Mouse (Mus musculus) embryo, embryonic 10.5 days (tissue): Measurements from ENCODE around the gene Ppp2r5d.
A peak's percentile ranks its signal among the peaks of the same experiment; 100 is the strongest.

Source experiments
- DNase-seq: peaks from one replicate; pipeline ENCODE4 v3.0.0-alpha.2; 2015; ENCODE audit warnings: low spot score

Ppp2r5d gene

DNA sequence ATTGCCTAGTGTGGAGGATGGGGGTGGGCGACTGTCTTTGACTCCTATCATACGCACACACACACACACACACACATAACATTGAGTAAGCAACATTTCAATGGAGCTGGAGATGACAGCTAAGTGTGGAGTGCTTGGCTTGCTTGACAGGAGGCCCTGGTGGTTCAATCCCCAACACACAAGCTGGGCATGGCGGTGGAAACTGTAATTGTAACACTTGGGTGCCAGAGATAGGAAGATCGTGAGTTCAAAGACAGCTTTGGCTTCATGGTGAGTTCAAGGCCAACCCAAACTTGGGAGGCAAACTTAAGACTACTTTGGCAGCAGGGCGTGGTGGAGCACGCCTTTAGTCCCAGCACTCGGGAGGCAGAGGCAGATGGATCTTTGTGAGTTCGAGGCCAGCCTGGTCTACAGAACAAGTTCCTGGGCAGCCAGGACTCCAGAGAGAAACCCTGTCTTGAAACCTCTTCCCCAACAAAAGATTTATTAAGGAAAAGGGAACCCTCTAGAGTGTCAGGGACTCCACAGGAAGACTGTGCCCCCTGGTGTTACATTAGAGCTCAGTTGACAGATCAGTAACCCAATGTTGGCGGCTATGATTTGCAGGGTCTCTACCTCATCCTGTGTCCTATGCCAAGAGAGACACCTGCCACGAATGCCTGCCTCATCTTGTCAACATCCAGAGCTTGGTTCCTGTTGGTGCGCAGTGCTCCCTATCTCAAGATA lies 10.0 kb upstream of the Ppp2r5d start:
- no peak for DNase-seq

DNA sequence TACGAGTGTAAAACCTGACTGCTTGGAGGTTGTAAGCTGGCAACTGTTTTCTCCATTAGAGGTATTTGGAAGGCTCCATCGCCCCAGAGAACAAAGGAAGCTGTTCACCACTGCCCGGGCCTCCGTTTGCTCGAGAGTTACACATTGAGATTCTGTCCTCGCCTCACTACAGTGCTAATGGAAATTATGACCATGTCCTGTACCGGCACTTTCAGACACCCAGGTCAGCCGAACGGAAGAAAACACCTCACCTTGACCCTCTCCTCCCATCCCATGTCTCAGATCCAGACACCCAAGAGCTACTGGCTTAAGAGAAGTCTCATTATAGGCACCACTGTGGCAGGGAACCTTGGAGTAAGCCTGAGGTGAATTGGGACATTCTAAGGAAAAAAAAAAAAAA lies 8.9 kb upstream of the Ppp2r5d start:
- DNase-seq: no peak

DNA sequence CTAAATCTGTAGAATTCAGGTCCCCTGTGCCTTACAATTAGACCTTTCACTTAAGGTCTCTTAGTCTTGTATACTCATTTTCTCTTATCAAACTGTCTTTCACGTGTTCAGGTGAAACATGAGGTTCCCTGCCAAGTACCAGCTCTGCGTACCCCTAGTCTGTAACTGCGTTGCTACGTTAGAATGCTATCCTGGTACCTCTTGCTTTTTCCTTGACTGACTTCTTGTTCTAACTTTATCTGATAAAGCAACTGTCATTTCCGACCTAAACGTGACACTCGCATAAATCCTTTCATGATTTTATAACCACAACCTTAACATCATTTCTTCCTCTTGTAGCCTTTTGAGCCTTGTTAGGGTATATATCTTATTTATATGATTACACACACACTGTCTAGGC lies 7.5 kb upstream of the Ppp2r5d start:
- DNase-seq: no peak

DNA sequence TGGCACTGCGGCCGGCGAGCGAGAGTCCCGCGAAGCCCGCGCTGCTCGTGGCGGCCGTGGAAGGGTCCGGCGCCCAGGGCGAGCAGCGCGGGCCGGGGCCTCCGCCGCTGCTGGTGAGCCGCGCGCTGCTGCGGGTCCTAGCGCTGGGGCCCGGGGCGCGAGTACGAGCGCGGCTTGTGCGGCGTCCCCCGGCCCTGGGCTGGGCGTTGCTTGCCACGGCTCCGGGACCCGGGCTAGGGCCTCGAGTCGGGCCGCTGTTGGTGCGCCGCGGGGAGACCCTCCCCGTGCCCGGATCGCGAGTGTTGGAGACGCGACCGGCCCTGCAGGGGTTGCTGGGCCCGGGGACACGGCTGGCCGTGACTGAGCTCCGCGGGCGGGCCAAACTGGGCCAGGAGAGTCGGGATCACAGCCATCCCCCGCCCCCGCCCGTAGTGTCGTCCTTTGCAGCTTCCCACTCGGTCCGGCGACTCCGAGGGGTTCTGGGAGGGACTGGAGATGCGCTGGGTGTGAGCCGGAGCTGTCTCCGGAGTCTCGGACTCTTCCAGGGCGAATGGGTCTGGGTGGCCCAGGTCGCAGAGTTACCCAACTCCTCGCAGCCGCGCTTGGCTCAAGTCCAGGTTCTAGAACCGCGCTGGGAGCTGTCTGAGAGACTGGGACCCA lies 6.8 kb upstream of the Ppp2r5d start:
- no peak for DNase-seq

DNA sequence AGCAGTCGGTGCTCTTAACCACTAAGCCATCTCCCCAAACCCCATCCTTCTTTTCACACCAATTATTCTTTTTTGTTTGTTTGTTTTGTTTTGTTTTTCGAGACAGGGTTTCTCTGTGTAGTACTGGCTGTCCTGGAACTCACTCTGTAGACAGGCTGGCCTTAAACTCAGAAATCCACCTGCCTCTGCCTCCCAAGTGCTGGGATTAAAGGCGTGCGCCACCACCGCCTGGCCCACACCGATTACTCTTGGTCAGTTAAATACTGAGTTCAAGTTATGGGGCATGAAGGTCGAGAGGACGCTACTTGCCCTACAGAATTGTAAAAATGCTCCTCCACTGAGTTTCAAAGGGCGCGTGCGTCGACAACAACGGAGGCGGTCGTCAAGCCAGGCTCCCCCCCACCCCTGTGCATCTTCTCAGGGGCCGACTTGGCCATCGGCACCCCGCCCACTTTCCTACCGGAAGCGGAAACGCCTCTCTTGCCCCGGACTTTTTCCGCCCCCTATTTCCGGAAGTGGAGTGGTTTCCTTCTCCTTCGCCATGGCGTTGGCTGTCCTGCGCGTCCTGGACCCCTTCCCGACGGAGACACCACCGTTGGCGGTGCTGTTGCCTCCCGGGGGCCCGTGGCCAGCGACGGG lies 6.2 kb upstream of the Ppp2r5d start, which contains the start of gene Pex6:
Gene Pex6 (plus strand): TSS at position 505 of the 639 bp plus-strand sequence.
- peak; percentile 97 for DNase-seq

DNA sequence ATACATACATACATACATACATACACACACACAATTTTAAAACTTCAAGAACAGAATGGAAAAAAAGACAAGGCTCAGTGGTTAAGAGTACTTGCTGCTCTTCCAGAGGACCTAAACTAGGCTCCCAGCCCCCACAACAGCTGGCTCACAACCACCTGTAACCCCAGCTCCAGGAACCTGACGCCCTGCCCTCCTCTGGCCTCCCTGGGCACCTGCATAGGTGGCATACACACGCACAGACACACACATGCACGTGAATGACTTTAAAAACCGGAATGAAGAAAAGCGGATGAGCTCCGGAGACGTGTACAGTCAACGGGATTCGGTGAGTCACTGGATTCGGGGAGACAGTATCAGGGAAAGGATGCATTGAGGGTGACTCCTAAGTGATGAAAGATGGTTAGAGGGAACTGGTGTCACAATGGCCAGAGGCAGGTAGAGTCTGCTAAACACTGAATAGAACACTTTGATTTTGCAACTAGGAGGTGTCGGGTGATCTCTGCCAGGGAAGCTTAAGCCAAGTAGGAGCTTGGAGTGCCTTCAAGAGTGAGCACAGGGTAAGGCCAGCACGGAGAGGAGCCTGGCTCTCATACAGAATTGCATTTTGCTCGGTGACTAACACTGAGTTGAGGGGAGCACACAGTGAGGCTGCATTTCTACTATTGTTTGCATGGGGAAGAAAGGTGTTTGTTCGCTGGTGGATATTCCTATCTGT lies 1.6 kb upstream of the Ppp2r5d start:
- no peak for DNase-seq

DNA sequence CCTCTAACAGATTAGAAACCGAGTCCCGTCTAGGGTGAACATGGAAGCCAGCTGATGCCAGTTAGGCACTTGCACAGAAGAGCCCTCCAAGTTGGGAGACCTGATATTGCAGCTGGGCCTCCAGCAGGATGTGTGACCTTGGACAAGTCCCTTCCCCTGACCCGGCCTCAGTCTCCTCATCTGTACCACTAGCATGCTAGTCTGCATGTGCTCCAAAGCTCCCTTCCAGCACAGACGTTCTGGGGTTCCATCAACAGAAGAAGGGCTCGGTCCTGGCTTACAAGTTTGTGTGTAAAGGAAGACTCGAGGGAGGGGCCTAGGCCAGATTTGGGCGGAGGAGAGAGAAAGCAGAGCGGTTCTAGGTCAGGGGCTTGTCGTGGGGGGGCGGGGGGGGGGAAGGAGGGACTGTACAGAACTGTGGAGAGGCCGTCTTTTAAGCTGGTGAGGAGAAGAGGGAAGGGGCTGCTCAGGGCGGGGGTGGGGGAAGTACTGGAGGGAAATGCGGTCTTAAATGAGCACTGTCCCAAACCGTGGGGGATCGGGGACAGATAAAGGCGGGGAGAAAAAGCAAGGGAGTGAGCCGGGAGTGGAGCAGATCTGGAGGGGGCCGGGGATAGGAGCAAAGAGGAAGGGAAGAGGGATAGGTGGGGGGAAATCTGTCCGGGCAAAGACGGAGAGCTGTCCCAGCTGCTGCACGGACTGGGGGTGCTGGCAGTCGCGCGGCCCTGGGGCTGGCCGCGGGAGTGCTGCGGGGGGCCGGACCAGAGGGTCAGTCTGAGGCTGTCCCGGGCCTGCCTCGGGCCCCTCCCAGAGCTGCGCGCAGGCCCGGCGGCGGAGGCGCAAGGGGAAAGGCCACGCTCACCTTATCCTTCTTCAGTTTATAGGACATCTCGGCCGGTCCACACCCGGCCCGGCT lies 682 bp downstream of the Ppp2r5d start:
- no peak for DNase-seq

DNA sequence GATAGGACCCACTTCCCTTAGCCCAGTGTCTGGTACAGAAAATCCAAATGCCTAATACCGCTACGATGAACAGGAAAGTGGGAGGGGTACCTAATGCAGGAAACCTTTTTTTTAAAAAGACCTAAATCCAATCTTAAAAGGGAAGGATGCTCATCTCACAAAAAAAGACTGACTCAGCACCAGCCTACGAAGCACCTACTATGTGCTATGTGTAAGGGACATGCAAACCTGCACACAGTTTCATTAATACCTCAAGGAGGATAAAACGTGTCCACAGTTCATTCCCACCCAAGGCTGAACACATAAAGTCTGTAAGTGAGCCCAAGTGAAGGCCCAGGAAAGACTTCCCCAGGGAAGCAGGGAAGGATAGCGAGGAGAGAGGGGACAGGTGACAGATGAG lies 2.4 kb downstream of the Ppp2r5d start:
- no peak for DNase-seq

DNA sequence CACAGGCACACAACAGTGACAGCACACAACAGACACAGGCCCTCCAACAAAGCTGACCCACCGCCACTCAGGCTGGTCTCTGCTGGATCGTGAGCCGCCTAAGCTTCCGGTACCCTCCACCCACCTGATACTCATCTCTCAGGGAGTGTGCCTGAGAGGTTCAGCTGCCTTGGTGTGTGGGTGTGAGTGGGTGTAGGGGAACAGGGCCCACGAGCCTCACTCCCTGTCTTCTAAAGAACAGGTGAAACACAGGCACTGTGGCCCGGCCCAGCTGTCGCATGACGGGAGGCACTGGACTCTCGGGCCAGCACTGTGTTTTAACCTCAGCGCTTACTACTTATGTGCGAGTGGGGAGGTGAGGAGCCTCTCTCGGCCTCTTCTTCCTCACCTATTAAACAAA lies 2.8 kb downstream of the Ppp2r5d start:
- DNase-seq: no peak

DNA sequence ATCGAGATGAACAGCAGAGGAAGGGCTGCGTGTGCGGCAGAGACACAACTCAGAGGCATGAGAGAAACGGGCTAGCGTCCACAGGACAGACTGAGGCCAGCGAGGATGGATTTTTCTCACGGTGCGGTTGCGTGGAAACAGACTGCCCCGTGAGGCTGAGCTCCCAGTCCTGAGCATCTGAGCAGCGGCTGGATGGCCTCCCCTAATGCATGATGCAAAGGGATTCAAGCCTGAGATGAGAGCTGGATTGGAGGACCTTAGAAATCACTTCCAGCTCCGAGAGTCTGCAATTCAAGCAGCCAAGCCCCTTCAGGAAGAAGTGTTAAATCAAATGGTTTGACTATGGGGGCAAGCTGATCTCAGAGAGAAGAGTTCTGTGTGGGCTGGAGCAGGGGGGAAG lies 3.4 kb downstream of the Ppp2r5d start:
- no peak for DNase-seq

DNA sequence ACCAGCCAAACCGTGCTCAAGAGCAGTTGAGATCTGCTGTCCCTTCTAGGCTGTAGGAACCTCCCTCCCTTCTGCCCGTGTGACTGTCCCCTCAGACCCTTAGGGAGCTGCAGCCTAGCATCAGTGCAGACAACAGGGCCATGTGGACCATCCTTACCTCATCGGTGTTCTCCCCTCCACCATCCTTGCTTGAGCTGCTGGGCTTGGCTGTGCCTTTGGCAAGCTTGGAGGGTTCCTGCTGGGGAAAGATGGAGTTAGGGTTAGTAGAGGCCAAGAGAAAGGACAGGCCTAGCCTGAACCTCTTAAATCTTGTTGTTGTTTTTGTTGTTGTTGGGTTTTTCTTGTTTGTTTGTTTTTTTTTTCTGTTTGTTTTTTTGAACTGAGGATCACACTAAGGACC lies 5.0 kb downstream of the Ppp2r5d start:
- no peak for DNase-seq

DNA sequence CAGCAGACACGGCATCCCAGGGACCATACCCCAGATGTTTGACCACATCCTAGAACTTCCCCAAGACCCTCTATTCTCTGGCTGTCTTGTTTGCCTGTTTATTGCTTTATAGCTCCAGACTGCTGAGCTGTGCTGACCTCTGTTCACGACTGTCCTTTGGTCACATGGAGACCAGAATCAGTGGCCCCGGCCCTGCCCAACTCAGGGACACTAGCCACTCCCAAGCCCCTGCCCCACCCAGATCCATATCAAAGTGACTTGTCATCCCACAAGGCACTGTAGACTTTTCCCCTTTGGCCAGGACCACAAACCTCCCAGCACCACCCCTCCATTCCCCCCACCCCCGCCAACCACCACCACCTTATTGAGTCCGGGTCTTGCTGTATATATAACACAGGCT lies 5.7 kb downstream of the Ppp2r5d start:
- DNase-seq: no peak

DNA sequence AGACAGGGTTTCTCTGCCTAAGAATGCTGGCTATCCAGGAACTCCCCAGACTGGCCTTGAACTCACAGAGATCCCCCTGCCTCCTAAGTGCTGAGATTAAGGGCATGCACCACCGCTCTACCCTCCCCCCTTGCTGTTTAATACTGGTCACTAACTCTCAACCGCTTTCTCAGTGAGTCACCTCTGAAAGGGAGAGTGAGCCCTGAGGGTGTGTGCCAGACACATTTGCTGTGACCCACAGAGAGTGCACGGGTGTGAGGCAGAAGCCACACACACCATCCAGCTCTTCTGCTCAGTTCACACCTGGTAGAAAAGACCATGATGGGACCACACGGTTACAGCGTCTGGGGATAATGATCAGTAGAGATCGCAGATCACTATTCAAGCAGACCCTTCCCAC lies 6.4 kb downstream of the Ppp2r5d start:
- DNase-seq: no peak

DNA sequence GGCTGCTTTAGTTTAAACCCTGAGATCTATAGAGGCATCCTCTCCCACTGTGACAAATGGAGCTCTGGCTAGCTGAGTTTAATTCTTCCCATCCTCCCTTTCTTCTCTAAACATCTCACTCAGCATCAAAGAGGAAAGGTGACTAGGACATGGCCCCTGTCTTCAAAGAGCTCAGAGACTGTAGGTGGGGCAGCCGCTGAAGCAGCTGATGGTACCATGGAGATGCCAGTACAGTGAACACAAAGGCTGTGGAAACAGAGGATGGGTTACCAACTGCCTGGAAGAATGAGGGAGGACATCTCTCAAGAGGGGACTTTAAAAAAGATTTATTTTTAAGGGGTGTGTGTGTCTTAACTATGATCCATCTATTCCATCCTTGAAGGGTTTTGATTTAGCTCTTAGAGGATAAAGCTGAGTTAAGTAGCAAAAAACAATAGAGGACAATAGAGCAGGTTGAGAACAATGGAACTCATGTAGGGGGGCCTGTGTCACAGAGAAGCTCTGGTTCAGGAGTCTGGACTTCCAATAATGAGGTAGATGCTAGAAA lies 10.3 kb downstream of the Ppp2r5d start:
- no peak for DNase-seq

DNA sequence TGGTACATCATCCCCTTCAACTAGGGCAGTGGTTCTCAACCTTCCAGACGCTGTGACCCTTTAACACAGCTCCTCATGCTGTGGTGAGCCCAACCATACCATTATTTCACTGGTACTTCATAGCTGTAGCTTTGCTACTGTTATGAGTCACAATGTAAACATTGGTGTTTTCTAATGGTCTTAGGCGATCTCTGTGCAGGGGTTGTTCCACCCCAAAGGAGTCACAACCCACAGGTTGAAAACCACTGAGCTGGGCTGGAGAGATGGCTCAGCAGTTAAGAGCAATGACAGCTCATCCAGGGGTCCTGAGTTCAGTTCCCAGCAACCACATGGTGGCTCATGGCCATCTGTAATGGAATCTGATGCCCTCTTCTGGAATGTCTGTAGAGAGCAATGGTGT lies 13.5 kb downstream of the Ppp2r5d start:
- DNase-seq: no peak

DNA sequence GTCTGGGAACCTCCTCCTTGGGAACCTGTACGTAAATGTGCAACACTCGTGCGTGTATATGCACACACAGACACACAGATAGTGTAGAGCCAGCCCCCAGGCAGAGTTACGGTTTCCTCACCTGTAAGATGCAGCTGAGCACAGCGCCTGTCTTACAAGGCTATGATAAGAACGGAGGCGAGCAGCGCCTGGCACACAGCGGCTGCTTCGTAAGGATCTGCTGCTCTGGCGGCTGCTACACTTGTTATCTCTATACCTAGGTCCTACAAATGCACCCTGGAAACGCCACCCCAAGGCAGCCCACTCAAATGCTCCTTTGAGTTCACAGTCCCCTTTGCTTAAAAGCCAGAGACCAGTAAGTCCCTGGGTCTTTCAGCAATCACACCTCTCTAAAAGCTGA lies 14.2 kb downstream of the Ppp2r5d start:
- DNase-seq: no peak

DNA sequence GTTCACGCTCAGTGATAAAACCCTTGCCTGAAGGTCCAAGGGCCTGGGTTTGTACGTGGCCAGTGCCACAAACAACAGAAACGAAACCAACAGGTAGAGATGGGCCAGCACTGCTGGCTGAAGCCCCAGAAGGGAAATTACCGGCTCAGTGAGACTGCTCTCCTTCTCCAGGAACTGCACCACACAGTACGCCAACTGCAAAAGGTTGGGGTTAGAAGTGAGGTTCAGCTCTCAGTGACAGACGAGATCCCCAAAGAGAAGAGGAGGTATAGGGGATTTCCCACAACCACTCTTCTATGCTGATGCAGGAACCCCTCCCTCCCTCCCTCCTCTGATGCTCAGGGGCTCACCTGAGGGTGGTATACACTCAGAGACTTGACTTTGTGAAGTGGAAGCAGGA lies 19.0 kb downstream of the Ppp2r5d start:
- no peak for DNase-seq

DNA sequence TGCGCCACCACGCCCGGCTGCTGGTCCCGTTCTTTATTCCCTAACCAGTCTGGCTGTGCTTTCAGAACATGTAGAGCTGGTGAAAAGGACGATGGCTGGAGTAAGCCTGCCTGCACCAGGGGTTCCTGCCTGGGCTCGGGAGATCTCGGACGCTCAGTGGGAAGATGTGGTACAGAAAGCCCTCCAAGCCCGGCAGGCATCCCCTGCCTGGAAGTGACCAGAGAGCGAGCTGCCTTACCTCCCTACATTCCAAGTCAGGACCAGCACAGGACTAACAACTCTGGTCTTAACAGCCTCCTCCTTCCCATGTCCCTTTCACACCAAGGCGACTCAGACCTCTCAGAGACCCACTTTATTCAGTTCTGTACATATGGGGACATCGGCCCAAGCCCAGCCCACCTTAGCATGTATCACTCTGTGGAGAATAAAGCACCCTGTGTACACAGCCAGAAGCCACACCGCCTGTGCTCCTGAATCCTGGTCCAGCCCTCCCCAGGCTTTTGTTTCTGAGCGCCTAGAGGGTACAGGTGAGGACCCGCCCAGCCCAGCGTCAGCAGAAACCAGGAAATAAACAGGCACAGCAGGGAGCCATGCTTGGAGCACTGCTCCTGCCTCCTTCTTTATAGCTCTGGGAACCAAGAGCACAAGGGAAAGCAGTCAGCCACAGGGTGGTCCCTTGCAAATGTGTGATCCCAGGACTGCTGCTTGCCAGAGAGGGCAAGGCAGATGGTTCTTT lies 22.1 kb downstream of the Ppp2r5d start:
- no peak for DNase-seq

DNA sequence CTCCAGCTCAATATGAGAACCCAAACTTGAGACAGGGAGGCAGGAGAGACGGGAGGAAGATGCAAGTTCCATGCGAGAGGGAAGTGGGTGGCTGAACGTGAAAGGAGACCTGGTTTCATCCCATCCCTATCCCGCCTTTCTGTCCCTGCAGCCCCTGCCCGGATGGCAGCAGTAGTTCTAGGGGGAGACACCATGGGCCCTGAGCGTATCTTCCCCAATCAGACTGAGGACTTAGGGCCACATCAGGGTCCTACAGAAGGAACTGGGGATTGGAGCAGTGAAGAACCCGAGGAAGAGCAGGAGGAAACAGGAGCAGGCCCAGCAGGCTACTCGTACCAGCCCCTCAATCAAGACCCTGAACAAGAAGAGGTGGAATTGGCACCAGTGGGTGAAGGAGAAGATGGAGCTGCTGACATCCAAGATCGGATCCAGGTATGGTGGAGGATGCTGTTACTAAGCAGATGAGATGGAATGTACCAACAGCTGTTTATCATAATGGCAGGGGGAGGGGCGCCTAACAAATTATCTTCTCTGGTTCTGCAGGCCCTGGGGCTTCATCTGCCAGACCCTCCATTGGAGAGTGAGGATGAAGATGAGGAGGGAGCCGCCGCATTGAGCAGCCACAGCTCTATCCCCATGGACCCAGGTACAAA lies 23.3 kb downstream of the Ppp2r5d start:
- peak; percentile 24 for DNase-seq

DNA sequence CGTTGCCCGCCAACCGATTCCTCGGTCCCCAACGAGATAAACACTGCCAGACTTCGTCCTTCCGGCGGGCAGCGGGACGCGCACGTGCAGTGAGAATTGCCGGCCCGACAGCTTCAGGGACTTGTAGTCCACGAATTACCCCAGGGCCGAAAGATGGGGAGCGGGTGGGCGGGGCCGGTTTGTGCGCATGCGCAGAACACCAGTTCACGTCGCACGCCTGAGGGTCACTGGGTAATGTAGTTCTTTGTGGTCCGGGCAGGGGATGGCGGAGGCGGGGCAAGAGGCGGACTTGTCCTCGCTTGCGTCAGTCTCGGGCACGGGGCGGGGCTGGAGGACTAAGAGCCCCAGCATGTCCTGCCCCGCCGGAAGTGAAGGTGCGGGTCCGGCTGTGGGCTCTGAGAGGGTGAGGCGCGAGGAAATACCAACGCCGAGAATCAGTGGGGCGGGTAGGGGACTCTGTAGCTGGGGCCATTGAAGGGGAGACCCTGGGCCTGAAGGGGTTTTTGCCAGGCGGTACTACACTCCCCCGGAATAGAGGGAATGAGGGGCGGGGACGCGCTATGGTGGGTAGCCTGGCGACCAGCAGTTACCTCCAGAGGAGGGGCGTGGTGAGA lies 24.0 kb downstream of the Ppp2r5d start, which contains the start of gene Klhdc3:
Gene Klhdc3 (minus strand): TSS at position 155 of the 614 bp plus-strand sequence.
- peak; percentile 99 for DNase-seq
